Mouse (Mus musculus) midbrain, embryonic 10.5 days (tissue): ENCODE results near the gene Git2. TPM values are rescaled to one million over a fixed set of nuclear protein-coding genes. Genes with fewer than 3 reads are reported as not detected.

Experiments used
- DNase-seq: peaks from one replicate; pipeline ENCODE4 v3.0.0-alpha.2; 2017; ENCODE audit warnings: low spot score
- H3K27ac ChIP-seq: fragments of 300-500 bp; sonication (generic); replicated peaks from 2 replicates; pipeline ENCODE4 v1.5.1; 2016; ENCODE audit warnings: mild to moderate bottlenecking
- H3K27me3 ChIP-seq: fragments of 300-500 bp; sonication (generic); 2 replicates; pipeline ENCODE4 v1.6.1; 2016; ENCODE audit warnings: low read depth, mild to moderate bottlenecking; ENCODE audit not compliant: poor library complexity, severe bottlenecking
- H3K36me3 ChIP-seq: fragments of 300-500 bp; sonication (generic); 2 replicates; pipeline ENCODE4 v1.6.1; 2016; ENCODE audit warnings: mild to moderate bottlenecking, moderate library complexity
- H3K4me1 ChIP-seq: fragments of 300-500 bp; sonication (generic); 2 replicates; pipeline ENCODE4 v1.6.1; 2016
- H3K4me3 ChIP-seq: fragments of 300-500 bp; sonication (generic); 2 replicates; pipeline ENCODE4 v1.5.1; 2016; ENCODE audit warnings: mild to moderate bottlenecking, moderate library complexity
- H3K9me3 ChIP-seq: fragments of 300-500 bp; sonication (generic); replicated peaks from 2 replicates; pipeline ENCODE4 v1.6.1; 2016; ENCODE audit warnings: mild to moderate bottlenecking
- WGBS: fragments of 180-500 bp; shearing (Covaris S2); methylation state at CpG from one replicate; pipeline ENCODE4 v1.1.7; 2016; 5-methylcytosine and 5-hydroxymethylcytosine counted together
- polyA plus RNA-seq: library from polyadenylated mRNA; unstranded; fragments of >200 nt; fragmentation: Nextera tagmentation; extraction: Ambion mirVana; gene quantifications from 2 replicates; pipeline ENCODE4 v1.2.1, GENCODE M21; 2016

Git2 gene
- 34.4 and 38.1 TPM in 2 replicates for polyA plus RNA-seq

DNA sequence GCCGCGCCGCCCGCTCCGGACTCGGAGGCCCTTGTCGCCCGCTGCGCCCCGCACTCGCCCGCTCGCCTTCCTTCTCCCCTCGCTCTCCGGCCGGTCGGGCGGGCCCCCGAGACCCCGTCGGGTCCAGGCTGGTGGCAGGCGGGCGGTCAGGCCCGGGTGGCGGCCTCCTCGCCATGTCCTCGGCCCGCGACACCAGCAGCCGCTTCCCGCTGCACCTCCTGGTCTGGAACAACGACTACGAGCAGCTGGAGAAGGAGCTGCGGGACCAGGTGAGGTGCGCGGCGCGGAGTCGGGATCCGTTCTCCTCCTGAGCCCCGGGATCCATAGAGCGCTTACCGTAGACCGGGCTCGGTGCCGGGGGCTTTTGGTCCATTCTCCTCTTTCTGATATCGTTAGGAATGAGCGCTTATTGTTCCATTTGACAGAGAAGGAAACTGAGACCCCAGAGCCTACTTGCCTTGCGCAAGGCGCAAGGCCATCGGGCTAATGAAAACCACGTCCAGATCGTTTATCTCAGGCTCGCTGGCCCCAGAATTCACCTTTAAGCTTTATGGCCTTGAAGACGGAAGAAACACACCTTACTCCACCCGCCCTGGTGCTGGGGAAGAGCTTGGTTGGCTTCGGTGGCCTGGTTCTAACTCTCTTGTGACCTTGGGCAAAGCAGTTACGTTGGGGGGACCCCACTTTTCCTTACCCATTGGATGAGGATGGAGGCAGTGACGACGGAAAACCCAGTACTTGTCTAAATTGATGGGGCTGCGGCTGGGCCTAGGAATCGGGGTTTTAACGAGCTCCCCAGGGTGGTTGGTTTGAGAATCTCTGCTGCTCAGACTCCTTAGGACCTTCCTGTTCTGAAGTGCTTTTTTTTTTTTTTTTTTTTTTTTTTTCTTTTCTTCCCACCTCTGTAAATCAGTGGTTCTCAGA is at the start of gene Git2:
TSS of gene Git2 (minus strand) at position 462 of the 924 bp plus-strand sequence.
- Histone ChIP-seq H3K4me1 (peaks cover 57% of the 10 kb centered on the region), H3K36me3 (no peaks in the 10 kb centered on the region), H3K4me3 (peak within 1 kb of the TSS; percentile 100), H3K27ac (peak within 1 kb of the TSS; percentile 99), H3K27me3 (no peaks in the 10 kb centered on the region), H3K9me3 (no peaks in the 10 kb centered on the region)
- DNase-seq, result no peak
- WGBS, result 1% methylated on average over 55 of the region's 63 CpGs

- Histone ChIP-seq H3K27me3 (no peaks in the 10 kb centered on the region), H3K4me1 (peaks cover 16% of the 10 kb centered on the region), H3K9me3 (peaks cover 11% of the 10 kb centered on the region; the same call in 1 of the 2 replicates), H3K36me3 (peaks cover 27% of the 10 kb centered on the region), H3K27ac (no peak overlapping the region), H3K4me3 (peak overlapping the region; percentile 90; the same call in 1 of the 2 replicates)
- peak; percentile 52 for DNase-seq
- WGBS, result 19% methylated on average over 9 of the region's 9 CpGs
These were observed 48.9 kb upstream of the Git2 start for GRCm38 (mm10) chr5:114824197-114824596.

- H3K36me3 ChIP-seq, result peaks cover 27% of the 10 kb centered on the region
- peak; percentile 93 for DNase-seq
- H3K9me3 ChIP-seq, result peaks cover 11% of the 10 kb centered on the region; the same call in 1 of the 2 replicates
- peak within 1 kb of the TSS; percentile 90 for H3K4me3 ChIP-seq
- H3K27ac ChIP-seq, result peak within 1 kb of the TSS; percentile 95
- H3K4me1 ChIP-seq, result peaks cover 16% of the 10 kb centered on the region
- H3K27me3 ChIP-seq, result no peaks in the 10 kb centered on the region
- 8% methylated on average over 53 of the region's 53 CpGs for WGBS
These were observed 47.7 kb upstream of the Git2 start, which contains the start of gene 1500011B03Rik for GRCm38 (mm10) chr5:114822796-114823688. 1500011B03Rik (minus strand) TSS chr5:114823468.

DNA sequence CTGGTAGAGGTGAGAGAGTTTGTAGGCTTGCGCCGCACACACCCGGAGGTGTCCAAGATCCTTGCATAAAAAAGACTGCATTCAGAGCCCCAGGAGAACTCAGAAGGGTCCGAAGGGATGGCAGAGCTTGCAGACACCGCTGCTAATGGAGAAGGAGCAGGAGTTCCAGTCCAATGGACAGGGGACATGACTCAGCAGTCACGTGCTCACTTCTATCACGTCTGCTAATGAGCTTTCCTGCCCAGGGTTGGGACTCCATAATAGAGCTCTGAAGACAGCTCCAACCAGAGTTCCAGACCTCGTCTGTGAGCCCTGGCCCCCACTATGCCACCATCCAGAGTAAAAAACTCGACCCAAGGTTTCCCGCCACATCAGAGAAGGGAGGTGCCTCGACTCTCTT is 42.8 kb upstream of the Git2 start:
- WGBS, result 79% methylated on average over 11 of the region's 11 CpGs
- Histone ChIP-seq H3K4me1 (peaks cover 13% of the 10 kb centered on the region; the same call in 1 of the 2 replicates), H3K4me3 (no peak overlapping the region), H3K27ac (no peak overlapping the region), H3K27me3 (no peaks in the 10 kb centered on the region), H3K9me3 (peaks cover 11% of the 10 kb centered on the region; the same call in 1 of the 2 replicates), H3K36me3 (peaks cover 31% of the 10 kb centered on the region)
- no peak for DNase-seq

DNA sequence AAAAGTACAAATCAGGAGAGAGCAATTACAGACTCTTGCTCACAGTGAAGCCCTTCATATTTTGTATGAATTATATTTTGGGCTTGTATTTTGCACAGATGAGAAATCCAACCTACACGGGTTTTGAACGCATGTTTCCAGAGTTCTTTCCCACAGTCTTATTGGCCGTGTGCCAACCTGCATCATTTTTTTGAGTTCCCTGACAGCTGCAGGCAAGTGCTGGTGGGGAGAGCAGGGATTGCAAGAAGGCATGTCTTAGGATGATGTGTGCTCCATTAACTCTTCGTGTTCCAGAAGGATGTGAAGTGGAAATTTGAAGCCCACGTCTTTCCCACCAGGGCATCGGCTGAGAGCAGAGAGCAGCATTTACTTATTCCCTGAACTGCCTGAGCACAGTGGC is 41.3 kb upstream of the Git2 start:
- 75% methylated on average over 6 of the region's 6 CpGs for WGBS
- Histone ChIP-seq H3K4me3 (no peak overlapping the region), H3K27me3 (no peaks in the 10 kb centered on the region), H3K9me3 (peaks cover 3% of the 10 kb centered on the region; the same call in 1 of the 2 replicates), H3K27ac (no peak overlapping the region), H3K36me3 (peaks cover 34% of the 10 kb centered on the region), H3K4me1 (peaks cover 18% of the 10 kb centered on the region)
- no peak for DNase-seq

DNA sequence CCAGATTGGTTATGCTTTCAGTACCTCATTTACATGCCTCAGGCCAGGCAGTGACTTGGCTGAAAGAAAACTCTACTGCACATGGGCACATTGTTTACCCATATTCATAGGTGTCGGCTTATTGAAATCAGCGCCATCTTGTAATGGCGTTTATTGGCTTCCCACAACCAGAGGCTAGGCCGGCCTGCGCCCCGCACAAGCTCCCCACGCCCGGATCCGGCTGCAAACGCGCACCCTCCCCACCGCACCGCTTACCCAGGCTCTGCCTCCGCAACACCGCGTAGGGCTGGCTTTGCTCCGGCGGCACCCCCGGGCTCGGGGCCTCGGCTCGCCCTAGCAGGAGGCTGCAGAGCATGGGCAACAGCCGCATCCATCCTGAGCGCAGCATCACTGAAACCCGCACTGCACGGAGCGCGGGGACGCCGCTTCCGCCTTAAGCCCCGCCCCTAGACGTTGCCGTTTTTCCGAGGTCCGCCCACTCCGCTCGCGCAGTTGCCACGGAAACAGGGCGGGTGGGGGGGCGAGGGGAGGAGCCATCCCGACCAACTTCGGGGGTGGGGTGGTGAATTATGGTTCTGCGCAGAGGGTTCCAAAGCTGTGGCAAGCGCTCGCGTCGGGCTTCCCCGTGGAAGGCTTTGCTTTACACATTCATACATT is 38.3 kb upstream of the Git2 start:
- Histone ChIP-seq H3K36me3 (peaks cover 43% of the 10 kb centered on the region), H3K4me3 (peak overlapping the region; percentile 85), H3K4me1 (peaks cover 32% of the 10 kb centered on the region), H3K9me3 (no peaks in the 10 kb centered on the region), H3K27ac (peak overlapping the region; percentile 96), H3K27me3 (no peaks in the 10 kb centered on the region)
- under 1% methylated on average over 50 of the region's 50 CpGs for WGBS
- peak; percentile 90 for DNase-seq

DNA sequence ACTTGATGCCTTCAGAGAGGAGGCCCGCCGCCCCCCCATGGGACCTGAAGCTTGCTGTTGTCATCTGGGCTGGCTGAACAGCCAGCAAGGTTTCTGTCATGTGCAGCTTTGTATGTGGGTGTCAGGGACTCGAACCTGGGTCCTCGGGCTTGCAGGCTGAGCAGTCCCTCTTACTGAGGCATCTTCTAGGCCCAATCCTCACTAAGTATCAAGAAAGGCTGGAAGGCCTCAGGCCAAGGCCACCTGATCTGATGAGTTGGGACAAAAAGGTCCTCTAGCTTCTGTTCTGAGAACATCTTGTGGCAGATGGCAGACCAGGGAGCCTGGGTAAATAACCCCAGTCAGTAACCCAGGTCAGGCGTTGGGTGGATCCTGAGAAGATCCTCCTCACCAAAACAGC is 34.5 kb upstream of the Git2 start:
- no peak for DNase-seq
- Histone ChIP-seq H3K27ac (no peak overlapping the region), H3K36me3 (peaks cover 77% of the 10 kb centered on the region), H3K4me1 (peaks cover 29% of the 10 kb centered on the region), H3K4me3 (no peak overlapping the region), H3K9me3 (no peaks in the 10 kb centered on the region), H3K27me3 (no peaks in the 10 kb centered on the region)
- WGBS, result 93% methylated on average over 5 of the region's 5 CpGs

- Histone ChIP-seq H3K9me3 (no peaks in the 10 kb centered on the region), H3K27me3 (no peaks in the 10 kb centered on the region), H3K4me1 (peaks cover 32% of the 10 kb centered on the region), H3K36me3 (peaks cover 83% of the 10 kb centered on the region), H3K4me3 (no peak overlapping the region), H3K27ac (0 out of 2 replicates have a peak overlapping the region, but pooled peaks have one; percentile 17)
- 78% methylated on average over 10 of the region's 10 CpGs for WGBS
- no peak for DNase-seq
These were observed 34.0 kb upstream of the Git2 start for GRCm38 (mm10) chr5:114809181-114809756.

DNA sequence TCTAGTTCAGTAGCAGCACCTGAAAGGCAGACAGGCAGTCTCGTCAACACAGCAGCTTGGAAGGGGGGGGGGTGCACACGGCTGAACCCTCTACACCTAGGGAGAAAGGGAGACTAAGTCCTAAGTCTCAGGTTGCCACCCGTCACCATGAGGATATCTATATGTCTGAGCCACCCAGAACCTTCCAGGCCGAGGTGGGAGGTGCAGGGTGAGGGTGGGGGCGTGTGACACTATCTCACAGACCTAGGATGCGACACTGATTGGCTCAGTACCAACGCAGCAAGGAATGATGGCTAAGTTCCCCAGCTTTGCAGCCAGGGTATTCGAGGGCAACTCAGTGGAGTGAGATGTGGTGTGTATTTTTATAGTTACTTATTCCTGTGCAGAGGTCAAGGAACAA is 33.1 kb upstream of the Git2 start:
- H3K9me3 ChIP-seq, result no peaks in the 10 kb centered on the region
- no peak overlapping the region for H3K27ac ChIP-seq
- H3K27me3 ChIP-seq, result no peaks in the 10 kb centered on the region
- no peak overlapping the region for H3K4me3 ChIP-seq
- WGBS, result 83% methylated on average over 8 of the region's 8 CpGs
- DNase-seq, result no peak
- H3K4me1 ChIP-seq, result peaks cover 32% of the 10 kb centered on the region
- peaks cover 92% of the 10 kb centered on the region for H3K36me3 ChIP-seq

GRCm38 (mm10) chr5:114807893-114808292 is 32.6 kb upstream of the Git2 start:
- DNase-seq, result no peak
- no peak overlapping the region for H3K27ac ChIP-seq
- no peaks in the 10 kb centered on the region for H3K27me3 ChIP-seq
- no peaks in the 10 kb centered on the region for H3K9me3 ChIP-seq
- peaks cover 30% of the 10 kb centered on the region for H3K4me1 ChIP-seq
- no peak overlapping the region for H3K4me3 ChIP-seq
- H3K36me3 ChIP-seq, result peaks cover 97% of the 10 kb centered on the region
- WGBS, result 77% methylated on average over 6 of the region's 6 CpGs

GRCm38 (mm10) chr5:114807468-114807867 is 32.2 kb upstream of the Git2 start:
- H3K4me3 ChIP-seq, result no peak overlapping the region

GRCm38 (mm10) chr5:114807063-114807462 is 31.7 kb upstream of the Git2 start:
- no peak for DNase-seq
- Histone ChIP-seq H3K27me3 (no peaks in the 10 kb centered on the region), H3K9me3 (no peaks in the 10 kb centered on the region), H3K4me3 (no peak overlapping the region), H3K27ac (no peak overlapping the region), H3K4me1 (peaks cover 22% of the 10 kb centered on the region), H3K36me3 (peaks cover 98% of the 10 kb centered on the region)
- 54% methylated on average over 9 of the region's 9 CpGs for WGBS

More at GRCm38 (mm10) chr5:114807468-114807867, 32.2 kb upstream of the Git2 start:
- Histone ChIP-seq H3K27me3 (no peaks in the 10 kb centered on the region), H3K27ac (no peak overlapping the region), H3K9me3 (no peaks in the 10 kb centered on the region), H3K36me3 (peaks cover 98% of the 10 kb centered on the region), H3K4me1 (peaks cover 26% of the 10 kb centered on the region)
- no peak for DNase-seq
- 37% methylated on average over 8 of the region's 8 CpGs for WGBS
